ENCODE assay signal across 9 mouse cellular contexts in the genomic region with DNA sequence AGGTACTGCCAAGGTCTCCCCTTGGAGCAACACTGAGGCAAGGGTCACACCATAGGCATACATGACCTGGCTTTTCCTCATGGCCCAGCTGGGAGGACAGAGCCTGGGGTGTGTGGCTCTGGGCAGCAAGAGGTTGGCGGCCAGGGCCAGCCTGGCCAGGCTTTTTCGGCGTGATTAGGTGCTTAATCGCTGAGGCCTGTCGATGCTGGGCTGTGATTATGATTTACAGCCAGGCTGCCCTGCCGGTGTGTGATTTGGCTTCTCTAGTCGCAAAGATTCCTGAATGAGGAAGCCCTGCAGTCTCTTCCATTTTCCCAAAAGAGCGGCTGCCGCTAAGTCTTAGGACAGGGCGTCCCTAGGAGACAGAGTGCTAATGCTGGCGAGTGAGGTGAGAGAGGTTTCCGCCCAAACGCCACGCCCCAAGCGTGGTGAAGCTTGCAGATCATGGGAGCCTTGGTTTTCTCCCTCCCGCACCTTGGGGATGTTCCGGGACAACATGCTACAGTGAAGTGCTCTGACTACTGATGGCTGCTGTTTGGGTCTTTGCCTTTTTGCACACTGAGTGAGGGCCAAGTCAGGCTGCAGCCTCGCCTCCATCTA. TPM values are rescaled to one million over a fixed set of nuclear protein-coding genes. Genes with fewer than 3 reads are reported as not detected.
DNase-seq lines count a peak whose midpoint lies in the region; ATAC-seq lines count a peak whose summit lies in the region.
"Had no signal": no experiment of that assay in that cellular context is flagged by ENCODE, and none has a peak within 500 bp of the region (broad histone marks: within the 10 kb centered on the region; RNA-seq: fewer than 3 reads in every experiment).

No protein-coding gene starts in this region.

- 3% methylated on average over 18 of the region's 18 CpGs for WGBS in kidney, embryonic 15.5 days
- 4% methylated on average over 18 of the region's 18 CpGs for WGBS in hindbrain, embryonic 14.5 days
- 10% methylated on average over 18 of the region's 18 CpGs for WGBS in midbrain, embryonic 15.5 days

- no peaks in the 10 kb centered on the region for H3K9me3 ChIP-seq in kidney, embryonic 15.5 days (replicated peaks)
- H3K9me3 ChIP-seq in hindbrain, embryonic 14.5 days (ENCODE audit: control insufficient read depth, low read length) = no peaks in the 10 kb centered on the region
- H3K9me3 ChIP-seq in midbrain, embryonic 15.5 days = no peaks in the 10 kb centered on the region

- H3K4me1 ChIP-seq in kidney, embryonic 15.5 days = peaks cover 30% of the 10 kb centered on the region
- H3K4me1 ChIP-seq in hindbrain, embryonic 14.5 days (replicated peaks; ENCODE audit: control insufficient read depth, insufficient read depth, low read length) = peaks cover 32% of the 10 kb centered on the region
- peaks cover 32% of the 10 kb centered on the region for H3K4me1 ChIP-seq in midbrain, embryonic 15.5 days

- H3K4me3 ChIP-seq in kidney, embryonic 15.5 days (replicated peaks) = peak overlapping the region; percentile 20
- no peak overlapping the region for H3K4me3 ChIP-seq in hindbrain, embryonic 14.5 days (replicated peaks; ENCODE audit: low read length)
- no peak overlapping the region for H3K4me3 ChIP-seq in midbrain, embryonic 15.5 days

- no peak for DNase-seq in kidney, postnatal 4 days
- peak; percentile 42 for DNase-seq in embryo, embryonic 9.5 days (ENCODE audit: extremely low spot score)
- DNase-seq in hindbrain, embryonic 14.5 days (ENCODE audit: low spot score) = no peak
- no peak for DNase-seq in spleen, postnatal 10 days (ENCODE audit: low spot score in 2 of 2)
- DNase-seq in testis, postnatal 10 days (ENCODE audit: low spot score) = no peak

- ATAC-seq in kidney, embryonic 15.5 days (replicated peaks; ENCODE audit: low FRiP score) = no peak
- ATAC-seq in hindbrain, embryonic 14.5 days (ENCODE audit: low FRiP score) = no peak
- ATAC-seq in midbrain, embryonic 15.5 days (replicated peaks) = no peak
- no peak for ATAC-seq in megakaryocyte-erythroid progenitor cell, adult 5-6 weeks (replicated peaks; ENCODE audit: low FRiP score, low TSS enrichment, poor library complexity, severe bottlenecking)

- H3K9ac ChIP-seq in kidney, embryonic 15.5 days = no peak overlapping the region
- H3K9ac ChIP-seq in hindbrain, embryonic 14.5 days = peak overlapping the region; percentile 22; the same call in 1 of the 2 replicates
- 0 out of 2 replicates have a peak overlapping the region, but pooled peaks have one; percentile 8 for H3K9ac ChIP-seq in midbrain, embryonic 15.5 days
- H3K9ac ChIP-seq: liver, embryonic 14.5 days had no signal

- peak overlapping the region; percentile 53 for H3K4me2 ChIP-seq in kidney, embryonic 15.5 days
- H3K4me2 ChIP-seq in hindbrain, embryonic 14.5 days (replicated peaks) = peak overlapping the region; percentile 21
- H3K4me2 ChIP-seq in midbrain, embryonic 15.5 days = peak overlapping the region; percentile 28; the same call in 1 of the 2 replicates

- H3K36me3 ChIP-seq in kidney, embryonic 15.5 days = no peaks in the 10 kb centered on the region
- H3K36me3 ChIP-seq in hindbrain, embryonic 14.5 days (replicated peaks; ENCODE audit: control insufficient read depth, insufficient read depth) = peaks cover 22% of the 10 kb centered on the region
- peaks cover 7% of the 10 kb centered on the region; the same call in 1 of the 2 replicates for H3K36me3 ChIP-seq in midbrain, embryonic 15.5 days (replicated peaks)

- peaks cover 48% of the 10 kb centered on the region for H3K27me3 ChIP-seq in kidney, embryonic 15.5 days
- H3K27me3 ChIP-seq in hindbrain, embryonic 14.5 days (ENCODE audit: control insufficient read depth, insufficient read depth, low read length) = 0 out of 2 replicates have a peak, but pooled peaks cover 10% of the 10 kb centered on the region
- peaks cover 5% of the 10 kb centered on the region; the same call in 1 of the 2 replicates for H3K27me3 ChIP-seq in midbrain, embryonic 15.5 days (replicated peaks)

- H3K27ac ChIP-seq in kidney, embryonic 15.5 days = no peak overlapping the region
- H3K27ac ChIP-seq in hindbrain, embryonic 14.5 days = peak overlapping the region; percentile 28; the same call in 1 of the 2 replicates
- H3K27ac ChIP-seq in midbrain, embryonic 15.5 days = peak overlapping the region; percentile 26; the same call in 1 of the 2 replicates
- H3K27ac ChIP-seq: liver, embryonic 14.5 days had no signal

RNA-seq across cellular contexts. Expression of a gene that starts 26.2 kb away (rescaled TPM):
- 0.40 and 0.74 TPM in 2 replicates for polyA plus RNA-seq in kidney, embryonic 15.5 days (2015; fragmentation: Nextera tagmentation; extraction: Ambion mirVana)
- polyA plus RNA-seq in hindbrain, embryonic 14.5 days (2014; fragmentation: Nextera tagmentation; extraction: Ambion mirVana) = 48.4 and 48.9 TPM in 2 replicates
- polyA plus RNA-seq in midbrain, embryonic 15.5 days (2015; fragmentation: Nextera tagmentation; extraction: Ambion mirVana) = 28.3 and 33.3 TPM in 2 replicates
- not detected in 2 replicates for total RNA-seq in megakaryocyte-erythroid progenitor cell, adult 5-6 weeks (2014; fragmentation: Nextera tagmentation)
- not detected in 2 replicates for total RNA-seq in megakaryocyte-erythroid progenitor cell, adult 5-6 weeks (2017)

Comparison
In these comparisons a context has a peak if more than half of its experiments do, and no peak if none do; other contexts are left out.
1. RNA of a gene that starts 26.2 kb away (polyA plus RNA-seq): 48.4 to 48.9 TPM in hindbrain, embryonic 14.5 days and 28.3 to 33.3 TPM in midbrain, embryonic 15.5 days; 0.40 to 0.74 TPM in kidney, embryonic 15.5 days; every median in the first group is over 10 times any median in the second.
2. Peak in every context shown above with its lines, with median percentiles within 50 percentile points of each other: H3K4me2 ChIP-seq.